Mouse (Mus musculus): ENCODE results near the gene Osgin1. TPM values are rescaled to one million over a fixed set of nuclear protein-coding genes. Genes with fewer than 3 reads are reported as not detected.

The Osgin1 gene
- polyA plus RNA-seq, 1 experiment = 115 TPM

- TF ChIP-seq POLR2A (IDR thresholded peaks at IDR 0.05; ENCODE audit: low read depth, low read length) = no peak
- TF ChIP-seq CTCF (conservative IDR thresholded peaks at IDR 0.05; ENCODE audit: insufficient read depth, insufficient read length, low read depth, low read length) = no peak
- peaks cover 1% of the 10 kb centered on the region for H3K36me3 ChIP-seq (ENCODE audit: control insufficient read depth, insufficient read depth, low read length)
- H3K4me1 ChIP-seq (ENCODE audit: control insufficient read depth, insufficient read depth, low read length) = peaks cover 16% of the 10 kb centered on the region
- no peak overlapping the region for H3K4me3 ChIP-seq (ENCODE audit: insufficient read depth, low read depth, low read length)
- WGBS = 30% methylated on average over 1 of the region's 1 CpGs
- H3K27me3 ChIP-seq (replicated peaks; ENCODE audit: control insufficient read depth, insufficient read depth, low read length) = no peaks in the 10 kb centered on the region
- no peak for DNase-seq
- peak overlapping the region; percentile 83 for H3K27ac ChIP-seq (ENCODE audit: insufficient read depth, low read depth, low read length)
Measured at GRCm38 (mm10) chr8:119440952-119441270, 7.0 kb downstream of the Osgin1 start.

DNA sequence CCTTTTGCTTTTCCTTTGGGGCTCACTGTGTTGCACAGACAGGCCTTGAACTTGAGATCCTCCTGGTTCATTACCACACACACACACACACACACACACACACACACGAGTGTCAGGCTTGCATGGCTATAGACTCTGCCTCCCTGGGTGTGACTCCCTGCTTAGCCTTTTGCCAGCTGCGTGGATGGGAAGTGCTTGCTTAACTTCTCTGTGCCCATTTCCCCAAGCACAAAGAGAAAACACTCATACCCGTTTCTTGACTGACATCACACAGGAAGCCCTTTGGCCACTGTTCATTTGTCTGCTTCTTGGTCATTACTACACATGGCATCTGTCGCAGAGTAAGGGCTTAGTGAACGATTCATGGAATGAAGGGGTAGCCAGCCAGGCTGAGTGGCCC lies 8.1 kb downstream of the Osgin1 start:
- WGBS = 60% methylated on average over 5 of the region's 5 CpGs
- H3K4me1 ChIP-seq (ENCODE audit: control insufficient read depth, insufficient read depth, low read length) = peaks cover 11% of the 10 kb centered on the region
- TF ChIP-seq POLR2A (IDR thresholded peaks at IDR 0.05; ENCODE audit: low read depth, low read length) (no peak), CTCF (conservative IDR thresholded peaks at IDR 0.05; ENCODE audit: insufficient read depth, insufficient read length, low read depth, low read length) (no peak)
- H3K27ac ChIP-seq (ENCODE audit: insufficient read depth, low read depth, low read length) = no peak overlapping the region
- peaks cover 1% of the 10 kb centered on the region for H3K36me3 ChIP-seq (ENCODE audit: control insufficient read depth, insufficient read depth, low read length)
- DNase-seq = no peak
- no peak overlapping the region for H3K4me3 ChIP-seq (ENCODE audit: insufficient read depth, low read depth, low read length)
- no peaks in the 10 kb centered on the region for H3K27me3 ChIP-seq (replicated peaks; ENCODE audit: control insufficient read depth, insufficient read depth, low read length)

GRCm38 (mm10) chr8:119442970-119443369 lies 9.0 kb downstream of the Osgin1 start:
- Histone ChIP-seq H3K27me3 (replicated peaks; ENCODE audit: control insufficient read depth, insufficient read depth, low read length) (no peaks in the 10 kb centered on the region), H3K4me1 (ENCODE audit: control insufficient read depth, insufficient read depth, low read length) (peaks cover 11% of the 10 kb centered on the region), H3K27ac (ENCODE audit: insufficient read depth, low read depth, low read length) (no peak overlapping the region), H3K36me3 (ENCODE audit: control insufficient read depth, insufficient read depth, low read length) (peaks cover 1% of the 10 kb centered on the region), H3K4me3 (ENCODE audit: insufficient read depth, low read depth, low read length) (no peak overlapping the region)
- no peak for TF ChIP-seq POLR2A (IDR thresholded peaks at IDR 0.05; ENCODE audit: low read depth, low read length)
- no peak for TF ChIP-seq CTCF (conservative IDR thresholded peaks at IDR 0.05; ENCODE audit: insufficient read depth, insufficient read length, low read depth, low read length)
- no peak for DNase-seq
- 97% methylated on average over 8 of the region's 8 CpGs for WGBS

GRCm38 (mm10) chr8:119446211-119446989 lies 12.5 kb downstream of the Osgin1 start, which contains the start of gene Necab2:
TSS of gene Necab2 (plus strand) at chr8:119446719.
- Histone ChIP-seq H3K27ac (ENCODE audit: insufficient read depth, low read depth, low read length) (no peak within 1 kb of the TSS), H3K4me1 (ENCODE audit: control insufficient read depth, insufficient read depth, low read length) (peaks cover under 1% of the 10 kb centered on the region), H3K4me3 (ENCODE audit: insufficient read depth, low read depth, low read length) (no peak within 1 kb of the TSS), H3K36me3 (ENCODE audit: control insufficient read depth, insufficient read depth, low read length) (peaks cover 1% of the 10 kb centered on the region), H3K27me3 (replicated peaks; ENCODE audit: control insufficient read depth, insufficient read depth, low read length) (no peaks in the 10 kb centered on the region)
- WGBS = 6% methylated on average over 52 of the region's 52 CpGs
- TF ChIP-seq POLR2A (IDR thresholded peaks at IDR 0.05; ENCODE audit: low read depth, low read length) (no peak), CTCF (conservative IDR thresholded peaks at IDR 0.05; ENCODE audit: insufficient read depth, insufficient read length, low read depth, low read length) (peak; percentile 70)
- DNase-seq = peak; percentile 85

DNA sequence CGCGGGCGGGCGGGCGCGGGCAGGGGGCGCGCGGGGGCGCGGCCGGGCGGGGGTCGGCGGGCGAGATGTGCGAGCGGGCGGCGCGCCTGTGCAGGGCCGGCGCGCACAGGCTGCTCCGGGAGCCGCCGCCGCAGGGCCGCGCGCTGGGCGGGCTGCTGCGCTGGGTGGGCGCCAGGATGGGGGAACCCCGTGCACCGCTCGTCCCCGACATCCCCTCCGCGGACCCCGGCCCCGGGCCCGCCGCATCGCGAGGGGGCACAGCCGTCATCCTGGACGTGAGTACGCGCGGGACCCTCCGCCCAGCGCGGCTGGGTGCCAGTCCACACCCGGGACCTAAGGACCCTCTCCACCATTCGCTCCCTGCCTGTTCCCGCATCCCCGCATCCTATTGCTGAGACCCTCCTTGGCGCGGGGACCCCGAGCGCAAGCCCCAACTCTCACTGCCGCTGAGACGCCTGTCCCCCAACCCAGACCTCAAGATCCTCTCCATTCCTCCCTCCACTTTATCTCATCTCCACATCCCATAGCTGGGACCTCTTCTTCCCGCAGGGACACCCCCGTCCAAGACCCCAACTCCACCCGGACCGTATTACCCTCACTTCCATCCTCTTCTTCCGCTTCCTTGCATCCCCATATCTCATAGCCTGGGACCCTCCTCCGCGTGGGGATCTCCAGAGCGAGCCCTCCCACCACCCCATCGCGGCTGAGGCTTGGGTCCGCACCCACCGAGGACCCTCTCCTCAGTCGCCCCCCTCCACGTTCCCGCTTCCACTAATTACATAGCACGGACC lies 13.3 kb downstream of the Osgin1 start:
- Histone ChIP-seq H3K36me3 (ENCODE audit: control insufficient read depth, insufficient read depth, low read length) (peaks cover 1% of the 10 kb centered on the region), H3K27ac (ENCODE audit: insufficient read depth, low read depth, low read length) (no peak overlapping the region), H3K4me1 (ENCODE audit: control insufficient read depth, insufficient read depth, low read length) (no peaks in the 10 kb centered on the region), H3K27me3 (replicated peaks; ENCODE audit: control insufficient read depth, insufficient read depth, low read length) (no peaks in the 10 kb centered on the region), H3K4me3 (ENCODE audit: insufficient read depth, low read depth, low read length) (no peak overlapping the region)
- TF ChIP-seq CTCF (conservative IDR thresholded peaks at IDR 0.05; ENCODE audit: insufficient read depth, insufficient read length, low read depth, low read length) (no peak), POLR2A (IDR thresholded peaks at IDR 0.05; ENCODE audit: low read depth, low read length) (no peak)
- 3% methylated on average over 67 of the region's 80 CpGs for WGBS
- DNase-seq = no peak

DNA sequence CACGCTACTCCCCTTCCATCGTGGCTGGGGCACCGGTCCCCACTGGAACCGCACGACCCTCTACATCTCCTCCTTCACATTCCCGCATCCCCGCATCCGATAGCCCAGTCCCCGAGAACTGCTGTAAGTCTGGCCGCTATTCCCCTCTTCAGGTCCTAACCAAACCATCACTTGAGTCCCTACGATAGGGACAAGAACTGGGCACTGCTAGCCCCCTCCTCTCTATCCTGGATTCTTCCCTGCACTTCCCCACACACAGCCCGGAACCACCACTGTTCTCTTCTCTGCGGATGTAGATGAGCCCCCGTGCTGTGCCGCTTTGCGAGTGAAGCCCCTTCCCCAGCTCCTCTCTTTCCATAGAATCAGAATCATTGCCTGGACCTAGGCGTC lies 13.9 kb downstream of the Osgin1 start:
- no peak for DNase-seq
- Histone ChIP-seq H3K27ac (ENCODE audit: insufficient read depth, low read depth, low read length) (no peak overlapping the region), H3K27me3 (replicated peaks; ENCODE audit: control insufficient read depth, insufficient read depth, low read length) (no peaks in the 10 kb centered on the region), H3K4me3 (ENCODE audit: insufficient read depth, low read depth, low read length) (no peak overlapping the region), H3K4me1 (ENCODE audit: control insufficient read depth, insufficient read depth, low read length) (no peaks in the 10 kb centered on the region), H3K36me3 (ENCODE audit: control insufficient read depth, insufficient read depth, low read length) (peaks cover 1% of the 10 kb centered on the region)
- TF ChIP-seq POLR2A (IDR thresholded peaks at IDR 0.05; ENCODE audit: low read depth, low read length) (no peak), CTCF (conservative IDR thresholded peaks at IDR 0.05; ENCODE audit: insufficient read depth, insufficient read length, low read depth, low read length) (no peak)
- 8% methylated on average over 17 of the region's 17 CpGs for WGBS

DNA sequence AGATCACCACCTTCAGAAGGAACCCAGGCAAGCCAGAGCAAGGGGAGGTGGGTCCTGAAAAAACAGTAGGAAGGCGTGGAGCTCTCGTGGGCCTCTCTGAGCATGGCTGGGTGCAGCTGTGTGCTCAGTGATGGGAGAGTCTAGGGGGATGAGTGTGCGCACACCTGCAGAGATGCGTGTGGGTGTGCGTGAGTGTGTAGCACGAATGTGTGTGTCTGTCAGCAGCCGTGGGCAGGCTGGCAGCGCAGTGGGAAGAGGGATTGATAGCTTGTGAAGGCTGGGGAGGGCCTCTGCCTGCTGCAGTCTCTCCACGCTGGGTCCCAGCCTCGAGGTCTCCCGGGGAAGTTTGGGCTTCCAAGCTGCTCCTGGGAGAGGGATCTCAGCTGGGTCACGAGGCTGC lies 15.7 kb downstream of the Osgin1 start:
- Histone ChIP-seq H3K36me3 (ENCODE audit: control insufficient read depth, insufficient read depth, low read length) (no peaks in the 10 kb centered on the region; the same call in 1 of the 2 replicates), H3K4me3 (ENCODE audit: insufficient read depth, low read depth, low read length) (no peak overlapping the region), H3K4me1 (ENCODE audit: control insufficient read depth, insufficient read depth, low read length) (no peaks in the 10 kb centered on the region), H3K27me3 (replicated peaks; ENCODE audit: control insufficient read depth, insufficient read depth, low read length) (no peaks in the 10 kb centered on the region), H3K27ac (ENCODE audit: insufficient read depth, low read depth, low read length) (no peak overlapping the region)
- 80% methylated on average over 12 of the region's 12 CpGs for WGBS
- no peak for DNase-seq
- no peak for TF ChIP-seq CTCF (conservative IDR thresholded peaks at IDR 0.05; ENCODE audit: insufficient read depth, insufficient read length, low read depth, low read length)
- no peak for TF ChIP-seq POLR2A (IDR thresholded peaks at IDR 0.05; ENCODE audit: low read depth, low read length)
